Mouse (Mus musculus) inflammation-experienced regulatory T-cells, adult 6 months (primary cell): ENCODE measurements around the gene Olfr806. TPM values are rescaled to one million over a fixed set of nuclear protein-coding genes. Genes with fewer than 3 reads are reported as not detected.

ENCODE experiments used
- ATAC-seq: one replicate; pipeline ENCODE4 v1.8.0; 2017
- polyA plus RNA-seq, 3 experiments: library from polyadenylated mRNA; unstranded; fragments of 100-300 nt; shearing (Covaris generic); gene quantifications; one replicate each; pipeline ENCODE4 v1.2.1; 2017

Olfr806 gene
- not detected for polyA plus RNA-seq

- ATAC-seq: no peak
Measured at GRCm38 (mm10) chr10:129741821-129742220, at the start of gene Olfr806. Gene Olfr806 (minus strand): TSS chr10:129741921.

GRCm38 (mm10) chr10:129778123-129778522, 36.4 kb upstream of the Olfr806 start:
- ATAC-seq: no peak

GRCm38 (mm10) chr10:129774338-129774737, 32.6 kb upstream of the Olfr806 start, which contains the start of gene Olfr809:
Gene Olfr809 (plus strand): TSS chr10:129774638.
- ATAC-seq: no peak

GRCm38 (mm10) chr10:129765182-129765581, 23.5 kb upstream of the Olfr806 start, which contains the start of gene Olfr808:
Gene Olfr808 (plus strand): TSS chr10:129765482.
- ATAC-seq: no peak

- no peak for ATAC-seq
Measured at GRCm38 (mm10) chr10:129757693-129758092, 16.0 kb upstream of the Olfr806 start, which contains the start of gene Olfr807. Gene Olfr807 (minus strand): TSS chr10:129757793.

GRCm38 (mm10) chr10:129729275-129729674, 12.4 kb downstream of the Olfr806 start, which contains the start of gene Olfr805:
Gene Olfr805 (minus strand): TSS chr10:129729375.
- no peak for ATAC-seq

- ATAC-seq: no peak
Measured at GRCm38 (mm10) chr10:129702910-129703309, 38.8 kb downstream of the Olfr806 start, which contains the start of gene Olfr804. Gene Olfr804 (plus strand): TSS chr10:129703210.

- ATAC-seq: no peak
Measured at GRCm38 (mm10) chr10:129694186-129694585, 47.5 kb downstream of the Olfr806 start, which contains the start of gene Olfr803. Gene Olfr803 (minus strand): TSS chr10:129694286.

- ATAC-seq: no peak
Measured at GRCm38 (mm10) chr10:129688069-129688468, 53.7 kb downstream of the Olfr806 start, which contains the start of gene Olfr802. Gene Olfr802 (minus strand): TSS chr10:129688169.

Other genes starting within 250 kb of the Olfr806 start
- not detected for gene Olfr790, start 243.4 kb downstream of the Olfr806 start, polyA plus RNA-seq
- gene Olfr791, start 220.1 kb downstream of the Olfr806 start, polyA plus RNA-seq: not detected
- not detected for gene Olfr792, start 202.8 kb downstream of the Olfr806 start, polyA plus RNA-seq
- gene Olfr794, start 174.3 kb downstream of the Olfr806 start, polyA plus RNA-seq: not detected
- not detected for gene Olfr796, start 129.4 kb downstream of the Olfr806 start, polyA plus RNA-seq
- gene Olfr798, start 114.0 kb downstream of the Olfr806 start, polyA plus RNA-seq: under 1 TPM in 1 of 3 experiments, not detected in 2; 0.13 TPM
- not detected for gene Olfr799, start 104.4 kb downstream of the Olfr806 start, polyA plus RNA-seq
- not detected for gene Olfr800, start 84.2 kb downstream of the Olfr806 start, polyA plus RNA-seq
- under 1 TPM in 1 of 3 experiments, not detected in 2; 0.75 TPM for gene Olfr801, start 68.1 kb downstream of the Olfr806 start, polyA plus RNA-seq
- gene Olfr802, start 53.8 kb downstream of the Olfr806 start, polyA plus RNA-seq: not detected
- gene Olfr803, start 47.6 kb downstream of the Olfr806 start, polyA plus RNA-seq: not detected
- not detected for gene Olfr804, start 38.7 kb downstream of the Olfr806 start, polyA plus RNA-seq
- not detected for gene Olfr805, start 12.5 kb downstream of the Olfr806 start, polyA plus RNA-seq
- gene Olfr807, start 15.9 kb upstream of the Olfr806 start, polyA plus RNA-seq: not detected
- not detected for gene Olfr808, start 23.6 kb upstream of the Olfr806 start, polyA plus RNA-seq
- not detected for gene Olfr809, start 32.7 kb upstream of the Olfr806 start, polyA plus RNA-seq
- gene Olfr810, start 53.0 kb upstream of the Olfr806 start, polyA plus RNA-seq: not detected
- gene Olfr811, start 62.5 kb upstream of the Olfr806 start, polyA plus RNA-seq: not detected
- not detected for gene Olfr812, start 104.2 kb upstream of the Olfr806 start, polyA plus RNA-seq
- gene Olfr813, start 113.4 kb upstream of the Olfr806 start, polyA plus RNA-seq: not detected
- not detected for gene Olfr814, start 137.9 kb upstream of the Olfr806 start, polyA plus RNA-seq
- under 1 TPM in 1 of 3 experiments, not detected in 2; 0.35 TPM for gene Olfr815, start 163.9 kb upstream of the Olfr806 start, polyA plus RNA-seq
- not detected for gene Olfr816, start 173.7 kb upstream of the Olfr806 start, polyA plus RNA-seq
- gene Olfr818, start 207.2 kb upstream of the Olfr806 start, polyA plus RNA-seq: not detected
- gene Olfr819, start 225.3 kb upstream of the Olfr806 start, polyA plus RNA-seq: not detected
- gene Olfr247, start 234.2 kb upstream of the Olfr806 start, polyA plus RNA-seq: not detected
- under 1 TPM in 1 of 3 experiments, not detected in 2; 0.19 TPM for gene Gm10310, start 243.1 kb upstream of the Olfr806 start, polyA plus RNA-seq